Mouse (Mus musculus) left cerebral cortex, adult 2 months (tissue): ENCODE data around the gene Ovol3. TPM values are rescaled to one million over a fixed set of nuclear protein-coding genes. Genes with fewer than 3 reads are reported as not detected.
"Not testable (repeated sequence)": the region's sequence is repeated elsewhere in the genome, so short reads cannot be mapped to it uniquely, and the experiment has no call there.

Experiments used
- DNase-seq, 2 experiments: peaks; one replicate each; pipeline ENCODE4 v3.0.0; 2021 to 2022; ENCODE audit warnings: low spot score in 2 of 2, mixed read lengths in 1 of 2; ENCODE audit errors: extremely low spot score in 1 of 2
- H3K27ac ChIP-seq: fragments of 200-600 bp; 2 replicates; pipeline ENCODE4 v1.8.1; 2022
- H3K4me3 ChIP-seq: fragments of 200-600 bp; 2 replicates; pipeline ENCODE4 v1.8.1; 2022
- CTCF ChIP-seq: fragments of 200-600 bp; IDR thresholded peaks from 2 replicates; pipeline ENCODE4 v1.8.1; 2022; ENCODE audit warnings: antibody characterized with exemption, mild to moderate bottlenecking, moderate library complexity
- intact Hi-C: fragments of 180-260 bp; cut with DNase I; formaldehyde crosslinking; loops from one replicate; pipeline ENCODE4 v1.15.1; 2025
- total RNA-seq, 2 experiments: library from RNA; stranded (reverse); gene quantifications; 2 replicates each; pipeline ENCODE4 v1.2.3; 2021

Ovol3 gene
- total RNA-seq, 2 experiments from 2014 or later, result not detected

GRCm38 (mm10) chr7:30251956-30252954, 16.7 kb upstream of the Ovol3 start:
- Histone ChIP-seq H3K4me3 (no peak overlapping the region), H3K27ac (no peak overlapping the region)
- no peak for DNase-seq
- TF ChIP-seq CTCF, result no peak
- intact Hi-C loops, result no loop called here

- DNase-seq, H3K4me3 ChIP-seq, H3K27ac ChIP-seq: not testable (repeated sequence)
- intact Hi-C loops, result loop anchor here (5.0 kb wide), 1 partner anchor 35 kb away; no protein-coding TSS in a partner anchor
These were observed 1.8 kb upstream of the Ovol3 start for GRCm38 (mm10) chr7:30237374-30237773.

GRCm38 (mm10) chr7:30235091-30235490, 434 bp downstream of the Ovol3 start:
- intact Hi-C loops, result loop anchor here (5.0 kb wide), 1 partner anchor 37 kb away; no protein-coding TSS in a partner anchor
- no peak for TF ChIP-seq CTCF

GRCm38 (mm10) chr7:30234276-30234858, 1.2 kb downstream of the Ovol3 start:
- DNase-seq, result no peak
- no peak overlapping the region for H3K27ac ChIP-seq
- H3K4me3 ChIP-seq, result no peak overlapping the region
- TF ChIP-seq CTCF, result no peak
- intact Hi-C loops, result loop anchor here (5.0 kb wide), 1 partner anchor 48 kb away; the partner anchor contains the start of genes Thap8 and Wdr62

More at GRCm38 (mm10) chr7:30235091-30235490, 434 bp downstream of the Ovol3 start:
- no peak overlapping the region for H3K4me3 ChIP-seq
- no peak overlapping the region for H3K27ac ChIP-seq
- DNase-seq, result no peak

GRCm38 (mm10) chr7:30233387-30233786, 2.1 kb downstream of the Ovol3 start:
- TF ChIP-seq CTCF, result no peak
- intact Hi-C loops, result loop anchor here (5.0 kb wide), 1 partner anchor 49 kb away; the partner anchor contains the start of genes Thap8 and Wdr62
- Histone ChIP-seq H3K27ac (no peak overlapping the region), H3K4me3 (no peak overlapping the region)
- no peak for DNase-seq

GRCm38 (mm10) chr7:30232631-30233148, 2.8 kb downstream of the Ovol3 start:
- TF ChIP-seq CTCF, result peak; percentile 44
- DNase-seq, result peak; percentile 21 to 32
- intact Hi-C loops, result loop anchor here (5.0 kb wide), 1 partner anchor 50 kb away; the partner anchor contains the start of genes Thap8 and Wdr62
- Histone ChIP-seq H3K27ac (peak overlapping the region; percentile 97), H3K4me3 (peak overlapping the region; percentile 58)

- TF ChIP-seq CTCF, result no peak
- peak within 1 kb of the TSS; percentile 58 for H3K4me3 ChIP-seq
- peak; percentile 97 for DNase-seq
- peak within 1 kb of the TSS; percentile 97 for H3K27ac ChIP-seq
- intact Hi-C loops, result loop anchor here (5.0 kb wide), 1 partner anchor 50 kb away; the partner anchor contains the start of genes Thap8 and Wdr62
These were observed 3.7 kb downstream of the Ovol3 start, which contains the start of the genes Polr2i and Tbcb for GRCm38 (mm10) chr7:30231669-30232454. Polr2i (plus strand) TSS chr7:30231948. Tbcb (minus strand) TSS chr7:30232272.

- DNase-seq, result no peak
- peak overlapping the region; percentile 74; the same call in 1 of the 2 replicates for H3K27ac ChIP-seq
- no peak for TF ChIP-seq CTCF
- intact Hi-C loops, result loop anchor here (5.0 kb wide), 1 partner anchor 51 kb away; the partner anchor contains the start of genes Thap8 and Wdr62
- peak overlapping the region; percentile 58 for H3K4me3 ChIP-seq
These were observed 4.2 kb downstream of the Ovol3 start for GRCm38 (mm10) chr7:30231328-30231668.

- Histone ChIP-seq H3K27ac (no peak overlapping the region), H3K4me3 (no peak overlapping the region)
- intact Hi-C loops, result no loop called here
- DNase-seq, result no peak
- no peak for TF ChIP-seq CTCF
These were observed 11.3 kb downstream of the Ovol3 start for GRCm38 (mm10) chr7:30224206-30224605.

GRCm38 (mm10) chr7:30222205-30222604, 13.3 kb downstream of the Ovol3 start:
- intact Hi-C loops, result no loop called here
- no peak for TF ChIP-seq CTCF
- DNase-seq, result no peak
- Histone ChIP-seq H3K4me3 (no peak overlapping the region), H3K27ac (no peak overlapping the region)

- DNase-seq, result no peak
- no peak for TF ChIP-seq CTCF
- Histone ChIP-seq H3K4me3 (no peak overlapping the region), H3K27ac (no peak overlapping the region)
- intact Hi-C loops, result no loop called here
These were observed 14.1 kb downstream of the Ovol3 start for GRCm38 (mm10) chr7:30221433-30221832.
